Mouse (Mus musculus) midbrain, embryonic 14.5 days (tissue): Measurements from ENCODE around the gene Oit1. TPM values are rescaled to one million over a fixed set of nuclear protein-coding genes. Genes with fewer than 3 reads are reported as not detected.

Experiments used
- ATAC-seq: fragments of 200-750 bp; cut with Nextera tagmentation; 2 replicates; pipeline ENCODE4 v1.8.0; 2017; ENCODE audit warnings: moderate number of reproducible peaks, moderate library complexity; ENCODE audit not compliant: low FRiP score, low TSS enrichment
- DNase-seq: peaks from one replicate; pipeline ENCODE4 v3.0.0-alpha.2; 2015
- H3K27ac ChIP-seq: fragments of 300-500 bp; sonication (generic); replicated peaks from 2 replicates; pipeline ENCODE4 v1.5.1; 2014; ENCODE audit warnings: mild to moderate bottlenecking, low read depth, low read length, moderate library complexity
- H3K27me3 ChIP-seq: fragments of 300-500 bp; sonication (generic); 2 replicates; pipeline ENCODE4 v1.6.1; 2014; ENCODE audit warnings: low read length, control low read depth, mixed read lengths; ENCODE audit not compliant: control insufficient read depth, insufficient read depth
- H3K36me3 ChIP-seq: fragments of 300-500 bp; sonication (generic); 2 replicates; pipeline ENCODE4 v1.6.1; 2014; ENCODE audit warnings: low read length, control low read depth; ENCODE audit not compliant: control insufficient read depth, insufficient read depth
- H3K4me1 ChIP-seq: fragments of 300-500 bp; sonication (generic); 2 replicates; pipeline ENCODE4 v1.6.1; 2014; ENCODE audit warnings: mild to moderate bottlenecking, antibody characterized with exemption, low read length, control low read depth; ENCODE audit not compliant: control insufficient read depth, insufficient read depth
- H3K4me2 ChIP-seq: fragments of 300-500 bp; sonication (generic); 2 replicates; pipeline ENCODE4 v1.6.1; 2014; ENCODE audit warnings: mild to moderate bottlenecking, low read length, moderate library complexity
- H3K4me3 ChIP-seq: fragments of 300-500 bp; sonication (generic); replicated peaks from 2 replicates; pipeline ENCODE4 v1.5.1; 2014; ENCODE audit warnings: low read depth, low read length
- H3K9ac ChIP-seq: fragments of 300-500 bp; sonication (generic); replicated peaks from 2 replicates; pipeline ENCODE4 v1.6.1; 2014; ENCODE audit warnings: mild to moderate bottlenecking, low read length, moderate library complexity
- H3K9me3 ChIP-seq: fragments of 300-500 bp; sonication (generic); 2 replicates; pipeline ENCODE4 v1.6.1; 2016; ENCODE audit warnings: low read length, control low read depth, mixed read lengths; ENCODE audit not compliant: control insufficient read depth
- WGBS: fragments of 180-500 bp; shearing (Covaris S2); extraction: QIAGEN DNeasy Blood & Tissue Kit; methylation state at CpG from one replicate; pipeline ENCODE4 v1.1.7; 2014; 5-methylcytosine and 5-hydroxymethylcytosine counted together
- polyA plus RNA-seq: library from polyadenylated mRNA; unstranded; fragments of >200 nt; fragmentation: Nextera tagmentation; extraction: Ambion mirVana; gene quantifications from 2 replicates; pipeline ENCODE4 v1.2.1, GENCODE M21; 2014

Oit1 gene
- polyA plus RNA-seq, 1 experiment from 2014 or later: not detected

DNA sequence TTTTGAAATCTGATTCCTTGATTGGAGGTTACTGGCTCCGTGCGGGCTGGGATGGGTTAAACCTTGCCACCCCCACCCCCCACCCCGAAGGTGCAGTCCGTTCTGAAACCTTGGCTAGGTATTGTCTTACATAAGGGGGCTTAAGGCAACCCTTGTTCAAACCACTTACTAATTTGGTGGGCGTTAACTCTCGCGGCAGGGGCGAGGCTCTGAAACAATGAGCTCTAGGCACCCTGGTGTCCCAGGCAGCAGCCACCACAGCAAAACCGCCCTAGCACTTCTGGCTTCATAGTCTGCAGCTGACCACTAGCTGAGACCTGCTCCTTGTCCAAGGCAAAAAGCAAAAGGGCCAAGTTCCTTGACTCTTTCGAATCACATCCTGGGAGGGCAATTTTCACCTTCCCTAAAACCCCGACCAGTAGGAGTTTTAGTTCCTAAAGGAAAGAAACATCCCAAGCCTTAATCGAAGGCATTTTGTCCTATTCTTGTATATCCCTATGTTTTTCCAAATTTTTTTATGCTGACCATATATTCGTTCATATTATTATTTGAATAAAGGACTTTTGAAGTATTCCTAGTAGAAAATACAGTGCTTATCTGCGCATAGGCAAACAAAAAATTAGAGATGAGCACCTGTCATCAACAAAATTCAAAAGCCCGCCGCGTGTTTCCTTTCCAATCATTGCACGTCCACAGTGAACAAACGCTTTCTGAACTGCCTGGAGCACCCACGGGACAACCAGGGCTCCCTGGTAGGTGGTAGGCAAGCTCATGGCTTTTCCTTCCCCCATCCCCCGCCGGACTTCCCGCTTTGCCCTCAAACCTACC is 62.0 kb downstream of the Oit1 start:
- peak overlapping the region; percentile 27 for H3K4me3 ChIP-seq
- H3K27ac ChIP-seq: no peak overlapping the region
- peak overlapping the region; percentile 56 for H3K4me2 ChIP-seq
- DNase-seq: peak; percentile 44
- no peak for ATAC-seq
- H3K4me1 ChIP-seq: no peaks in the 10 kb centered on the region
- H3K9me3 ChIP-seq: no peaks in the 10 kb centered on the region
- peaks cover 27% of the 10 kb centered on the region for H3K27me3 ChIP-seq
- H3K9ac ChIP-seq: peak overlapping the region; percentile 32; the same call in 1 of the 2 replicates
- H3K36me3 ChIP-seq: no peaks in the 10 kb centered on the region
- WGBS: 2% methylated on average over 23 of the region's 23 CpGs

DNA sequence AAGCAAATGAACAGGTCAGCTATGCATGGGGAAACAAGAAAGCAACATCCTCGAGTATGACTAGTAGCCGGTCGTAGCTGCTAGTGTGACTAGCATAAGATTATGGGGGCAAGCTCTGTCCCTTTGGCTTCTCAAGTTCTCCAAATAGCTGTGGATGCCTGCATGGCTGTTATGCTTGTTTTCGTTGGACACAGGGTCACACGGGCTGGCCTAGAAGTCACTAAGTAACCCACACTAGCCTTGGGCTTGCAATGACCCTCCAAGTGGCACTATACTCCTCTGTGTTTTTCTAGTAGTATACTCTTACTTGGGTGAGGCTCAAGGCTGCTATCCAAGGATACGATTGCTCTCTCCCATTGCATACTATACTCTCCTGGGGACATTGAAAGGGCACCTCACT is 63.4 kb downstream of the Oit1 start:
- H3K27me3 ChIP-seq: peaks cover 27% of the 10 kb centered on the region
- no peak overlapping the region for H3K9ac ChIP-seq
- no peak overlapping the region for H3K27ac ChIP-seq
- no peak overlapping the region for H3K4me3 ChIP-seq
- H3K36me3 ChIP-seq: no peaks in the 10 kb centered on the region
- no peaks in the 10 kb centered on the region for H3K9me3 ChIP-seq
- no peak for DNase-seq
- no peak overlapping the region for H3K4me2 ChIP-seq
- ATAC-seq: no peak
- no peaks in the 10 kb centered on the region for H3K4me1 ChIP-seq
- 80% methylated on average over 6 of the region's 6 CpGs for WGBS

DNA sequence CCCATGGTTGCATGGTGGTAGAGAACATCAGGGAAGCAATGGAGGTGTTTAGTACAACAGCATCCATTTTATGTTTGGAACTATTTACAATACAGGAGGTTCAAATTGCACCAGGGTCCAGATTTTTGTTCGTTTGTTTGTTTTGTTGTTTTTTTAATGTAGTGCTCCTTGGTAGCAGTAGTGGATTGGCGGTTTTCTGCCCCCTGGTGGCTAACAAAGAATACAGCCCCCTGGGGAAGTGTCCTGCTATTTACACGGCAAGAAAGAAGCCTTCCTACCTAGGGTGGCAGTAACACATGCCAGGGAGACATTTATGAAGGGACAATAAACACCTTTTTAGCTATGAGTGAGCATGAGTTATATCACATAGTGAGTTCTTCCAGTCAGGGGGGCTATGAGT is 64.0 kb downstream of the Oit1 start:
- no peaks in the 10 kb centered on the region for H3K36me3 ChIP-seq
- 36% methylated on average over 3 of the region's 3 CpGs for WGBS
- no peak for ATAC-seq
- H3K9me3 ChIP-seq: no peaks in the 10 kb centered on the region
- no peak overlapping the region for H3K4me3 ChIP-seq
- H3K9ac ChIP-seq: no peak overlapping the region
- H3K27me3 ChIP-seq: peaks cover 27% of the 10 kb centered on the region
- DNase-seq: peak; percentile 36
- H3K4me2 ChIP-seq: no peak overlapping the region
- no peaks in the 10 kb centered on the region for H3K4me1 ChIP-seq
- H3K27ac ChIP-seq: no peak overlapping the region

DNA sequence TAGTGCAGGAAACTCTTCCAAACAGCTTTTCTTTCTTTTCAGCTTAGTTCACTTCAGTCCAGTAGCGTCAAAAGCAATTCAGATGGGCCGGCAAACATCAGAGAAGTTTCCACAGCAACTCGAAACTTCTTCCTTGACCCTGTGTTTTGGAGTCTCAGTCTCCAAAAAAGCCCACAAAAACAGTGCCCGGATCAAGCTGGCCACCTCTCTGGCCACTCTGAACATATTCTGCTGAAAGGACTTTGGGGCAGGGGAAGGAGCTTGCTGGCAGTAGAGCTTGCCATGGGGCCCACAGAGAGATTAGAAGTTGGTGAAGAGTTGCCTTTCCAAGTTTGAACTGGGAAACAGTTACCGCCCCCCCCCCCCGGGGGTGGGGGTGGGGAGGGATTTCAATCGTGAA is 64.7 kb downstream of the Oit1 start:
- WGBS: 31% methylated on average over 7 of the region's 7 CpGs

DNA sequence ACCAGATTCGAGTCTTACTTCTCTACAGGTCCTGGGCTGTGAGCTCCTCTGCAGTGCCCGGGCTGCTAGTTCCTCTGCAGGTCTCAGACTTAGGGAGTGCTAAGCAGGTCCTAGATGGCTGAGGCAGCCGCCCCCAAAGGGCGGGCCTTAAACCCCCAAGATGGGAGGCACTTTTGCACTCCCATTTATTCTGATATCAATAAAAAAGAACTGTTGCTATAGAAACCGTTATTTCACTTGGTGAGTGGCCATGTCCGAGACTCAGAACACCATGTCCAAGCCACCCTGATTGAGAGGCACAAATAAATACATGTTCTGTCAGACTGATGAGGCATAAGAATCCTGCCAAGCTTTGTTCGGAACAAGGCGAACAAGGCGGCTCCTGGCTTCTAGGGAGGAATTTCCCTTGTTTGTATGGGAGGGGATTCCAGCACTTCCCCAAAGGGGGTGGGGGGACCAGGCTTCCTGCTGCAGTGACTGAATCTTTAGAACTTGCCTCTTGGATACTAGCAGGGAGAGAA is 68.9 kb downstream of the Oit1 start:
- WGBS: 9% methylated on average over 9 of the region's 9 CpGs
- DNase-seq: peak; percentile 24
- Histone ChIP-seq H3K4me1 (no peaks in the 10 kb centered on the region), H3K36me3 (no peaks in the 10 kb centered on the region), H3K9me3 (no peaks in the 10 kb centered on the region), H3K4me2 (no peak overlapping the region), H3K27ac (no peak overlapping the region), H3K4me3 (no peak overlapping the region), H3K27me3 (no peaks in the 10 kb centered on the region), H3K9ac (no peak overlapping the region)
- no peak for ATAC-seq

More for the DNA sequence above, 64.7 kb downstream of the Oit1 start:
- Histone ChIP-seq H3K4me2 (no peak overlapping the region), H3K4me1 (no peaks in the 10 kb centered on the region), H3K4me3 (no peak overlapping the region), H3K9ac (no peak overlapping the region), H3K9me3 (no peaks in the 10 kb centered on the region), H3K27me3 (peaks cover 27% of the 10 kb centered on the region), H3K36me3 (no peaks in the 10 kb centered on the region), H3K27ac (no peak overlapping the region)
- DNase-seq (no peak), ATAC-seq (no peak)

DNA sequence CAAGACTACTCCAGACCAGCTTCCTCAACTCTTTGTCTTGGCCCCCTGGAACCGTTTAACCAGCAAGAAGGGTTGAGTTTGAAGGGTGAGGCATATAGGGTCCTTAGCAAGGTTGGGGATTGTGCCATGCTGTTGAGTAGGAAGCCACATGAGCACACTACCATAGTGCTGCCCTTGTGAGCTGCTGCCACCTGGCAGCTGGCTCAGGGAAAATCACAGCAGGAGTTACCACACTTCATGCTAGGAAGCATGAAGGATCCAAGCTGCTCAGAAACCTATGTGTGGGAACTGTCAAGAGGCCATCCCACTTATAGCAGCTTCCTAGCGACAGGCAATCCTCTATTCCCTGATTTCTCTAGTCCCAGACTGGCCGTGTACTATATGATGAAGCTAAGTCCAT is 69.9 kb downstream of the Oit1 start:
- Histone ChIP-seq H3K9me3 (no peaks in the 10 kb centered on the region), H3K36me3 (no peaks in the 10 kb centered on the region), H3K27me3 (no peaks in the 10 kb centered on the region), H3K4me3 (no peak overlapping the region), H3K4me1 (no peaks in the 10 kb centered on the region), H3K4me2 (no peak overlapping the region), H3K9ac (no peak overlapping the region), H3K27ac (no peak overlapping the region)
- DNase-seq: no peak
- ATAC-seq: no peak
- WGBS: 77% methylated on average over 3 of the region's 3 CpGs

DNA sequence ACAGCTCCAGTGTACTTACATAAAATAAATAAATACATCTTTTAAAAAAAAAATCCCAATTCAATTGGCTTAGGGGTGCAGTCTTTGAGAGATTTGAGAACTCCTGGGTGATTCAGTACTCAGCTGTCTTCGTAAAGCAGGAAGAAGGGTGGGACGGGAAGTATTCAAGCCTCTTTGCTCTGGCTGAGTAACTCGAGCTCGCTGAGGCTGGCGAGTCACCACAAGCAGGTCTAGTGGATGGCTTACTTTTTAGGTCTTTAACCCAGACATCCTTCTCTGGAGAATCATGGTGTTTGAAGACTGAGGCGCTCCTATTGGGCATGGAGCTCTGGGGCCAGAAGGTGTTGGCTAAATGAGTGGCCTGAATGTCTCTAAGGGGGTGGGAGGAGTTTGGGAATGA is 71.7 kb downstream of the Oit1 start:
- H3K36me3 ChIP-seq: no peaks in the 10 kb centered on the region
- H3K4me1 ChIP-seq: no peaks in the 10 kb centered on the region
- H3K27ac ChIP-seq: no peak overlapping the region
- no peaks in the 10 kb centered on the region for H3K27me3 ChIP-seq
- H3K4me3 ChIP-seq: no peak overlapping the region
- no peak for ATAC-seq
- H3K9ac ChIP-seq: no peak overlapping the region
- WGBS: 81% methylated on average over 6 of the region's 6 CpGs
- no peak overlapping the region for H3K4me2 ChIP-seq
- no peaks in the 10 kb centered on the region for H3K9me3 ChIP-seq
- DNase-seq: no peak

DNA sequence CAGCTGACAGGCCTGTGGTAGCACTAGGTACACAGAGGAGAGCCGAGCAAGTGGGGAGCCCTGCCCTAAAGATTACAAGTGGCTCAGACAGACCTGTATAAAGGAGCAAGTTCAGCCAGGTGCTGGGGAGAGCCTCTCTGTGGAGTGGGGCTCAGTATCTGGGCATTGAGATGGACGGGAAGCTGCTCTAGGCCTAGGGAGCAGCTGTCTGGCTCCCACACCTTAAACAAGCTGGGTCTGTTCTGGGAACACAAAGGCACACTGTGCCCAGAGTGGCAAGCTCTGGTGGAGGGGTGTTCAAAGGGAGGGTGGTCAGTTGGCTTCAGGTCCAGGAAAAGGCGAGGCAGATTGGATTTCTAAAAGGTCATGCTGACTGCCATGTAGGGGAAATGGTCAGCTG is 73.5 kb downstream of the Oit1 start:
- Histone ChIP-seq H3K4me1 (no peaks in the 10 kb centered on the region), H3K9me3 (no peaks in the 10 kb centered on the region), H3K9ac (no peak overlapping the region), H3K36me3 (no peaks in the 10 kb centered on the region), H3K27ac (no peak overlapping the region), H3K27me3 (no peaks in the 10 kb centered on the region), H3K4me2 (no peak overlapping the region), H3K4me3 (no peak overlapping the region)
- DNase-seq (no peak), ATAC-seq (no peak)
- 75% methylated on average over 3 of the region's 3 CpGs for WGBS

DNA sequence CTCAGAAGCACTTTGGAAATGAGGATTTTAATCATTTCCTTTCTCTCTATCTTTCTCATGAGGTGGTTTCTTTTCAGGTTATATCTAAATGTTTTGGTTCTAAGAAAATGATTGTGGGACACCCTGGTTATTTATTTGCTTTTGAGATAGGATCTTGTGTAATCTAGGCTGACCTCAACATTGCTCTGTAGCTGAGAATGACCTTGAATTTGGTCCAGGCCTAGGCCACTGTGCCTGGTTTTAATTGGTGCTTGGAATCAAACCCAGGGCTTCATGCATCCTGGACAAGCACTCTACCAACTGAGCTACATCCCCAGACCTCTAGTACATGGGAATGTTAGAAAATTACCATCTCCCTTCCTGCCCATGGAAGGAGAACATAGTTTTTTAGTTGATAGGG is 74.5 kb downstream of the Oit1 start:
- Histone ChIP-seq H3K4me1 (no peaks in the 10 kb centered on the region), H3K9ac (no peak overlapping the region), H3K4me3 (no peak overlapping the region), H3K4me2 (no peak overlapping the region), H3K27me3 (no peaks in the 10 kb centered on the region), H3K36me3 (no peaks in the 10 kb centered on the region), H3K27ac (no peak overlapping the region), H3K9me3 (no peaks in the 10 kb centered on the region)
- ATAC-seq (no peak), DNase-seq (no peak)
